Mouse (Mus musculus) kidney, adult 2 months (tissue): ENCODE measurements around the gene Lpin3. TPM values are rescaled to one million over a fixed set of nuclear protein-coding genes. Genes with fewer than 3 reads are reported as not detected.

Experiments used
- DNase-seq: peaks from one replicate; pipeline ENCODE4 v3.0.0; 2021
- H3K27ac ChIP-seq: fragments of 200-500 bp; 2 replicates; pipeline ENCODE4 v1.5.1; 2012; ENCODE audit warnings: low read depth, low read length, control low read depth, inconsistent platforms; ENCODE audit not compliant: insufficient read depth
- H3K27me3 ChIP-seq: fragments of 200-500 bp; replicated peaks from 2 replicates; pipeline ENCODE4 v1.6.1; 2012; ENCODE audit warnings: mild to moderate bottlenecking, moderate library complexity, low read length, inconsistent platforms; ENCODE audit not compliant: control insufficient read depth, insufficient read depth
- H3K36me3 ChIP-seq: fragments of 200-500 bp; 2 replicates; pipeline ENCODE4 v1.6.1; 2012; ENCODE audit warnings: mild to moderate bottlenecking, moderate library complexity, low read length, inconsistent platforms; ENCODE audit not compliant: control insufficient read depth, insufficient read depth
- H3K4me1 ChIP-seq: fragments of 200-500 bp; 2 replicates; pipeline ENCODE4 v1.6.1; 2011; ENCODE audit warnings: low read length; ENCODE audit not compliant: control insufficient read depth, insufficient read depth
- H3K4me3 ChIP-seq: fragments of 200-500 bp; 2 replicates; pipeline ENCODE4 v1.5.1; 2011; ENCODE audit warnings: mild to moderate bottlenecking, low read depth, low read length, control low read depth; ENCODE audit not compliant: insufficient read depth
- CTCF ChIP-seq: fragments of 200-500 bp; conservative IDR thresholded peaks from 2 replicates; pipeline ENCODE4 v1.5.1; 2011; ENCODE audit warnings: low read depth, mild to moderate bottlenecking, control low read depth, low read length, moderate library complexity, mixed read lengths; ENCODE audit not compliant: insufficient read depth, insufficient read length
- POLR2A ChIP-seq: fragments of 200-500 bp; IDR thresholded peaks from one replicate; pipeline ENCODE4 v1.6.1; 2011; ENCODE audit warnings: low read depth, low read length, control low read depth
- WGBS: fragments of 180-500 bp; shearing (Covaris S2); methylation state at CpG from one replicate; pipeline ENCODE4 v1.1.7; 2018; 5-methylcytosine and 5-hydroxymethylcytosine counted together
- polyA plus RNA-seq: library from polyadenylated mRNA; depleted of rRNA; stranded (reverse); fragments of >200 nt; gene quantifications from 2 replicates; pipeline ENCODE4 v1.2.3, GENCODE M21; 2012

Gene Lpin3
- polyA plus RNA-seq, 1 experiment = 8.4 TPM

- no peak overlapping the region for H3K4me3 ChIP-seq
- no peaks in the 10 kb centered on the region for H3K36me3 ChIP-seq
- H3K4me1 ChIP-seq = no peaks in the 10 kb centered on the region
- H3K27ac ChIP-seq = no peak overlapping the region
- no peak for TF ChIP-seq POLR2A
- no peak for TF ChIP-seq CTCF
- H3K27me3 ChIP-seq = no peaks in the 10 kb centered on the region; the same call in 1 of the 2 replicates
- DNase-seq = no peak
- 95% methylated on average over 3 of the region's 3 CpGs for WGBS
These were observed 36.8 kb downstream of the Lpin3 start for GRCm38 (mm10) chr2:160917313-160917712.

GRCm38 (mm10) chr2:160918154-160918929, 37.9 kb downstream of the Lpin3 start:
- WGBS = 82% methylated on average over 8 of the region's 8 CpGs
- no peaks in the 10 kb centered on the region for H3K4me1 ChIP-seq
- DNase-seq = no peak
- TF ChIP-seq POLR2A (no peak), CTCF (no peak)
- H3K27ac ChIP-seq = no peak overlapping the region
- no peaks in the 10 kb centered on the region for H3K36me3 ChIP-seq
- H3K4me3 ChIP-seq = no peak overlapping the region
- H3K27me3 ChIP-seq = no peaks in the 10 kb centered on the region; the same call in 1 of the 2 replicates

GRCm38 (mm10) chr2:160918930-160919215, 38.4 kb downstream of the Lpin3 start:
- WGBS = 92% methylated on average over 2 of the region's 2 CpGs
- DNase-seq = no peak
- TF ChIP-seq POLR2A (no peak), CTCF (no peak)
- Histone ChIP-seq H3K27ac (no peak overlapping the region), H3K27me3 (no peaks in the 10 kb centered on the region; the same call in 1 of the 2 replicates), H3K4me1 (no peaks in the 10 kb centered on the region), H3K4me3 (no peak overlapping the region), H3K36me3 (no peaks in the 10 kb centered on the region)

DNA sequence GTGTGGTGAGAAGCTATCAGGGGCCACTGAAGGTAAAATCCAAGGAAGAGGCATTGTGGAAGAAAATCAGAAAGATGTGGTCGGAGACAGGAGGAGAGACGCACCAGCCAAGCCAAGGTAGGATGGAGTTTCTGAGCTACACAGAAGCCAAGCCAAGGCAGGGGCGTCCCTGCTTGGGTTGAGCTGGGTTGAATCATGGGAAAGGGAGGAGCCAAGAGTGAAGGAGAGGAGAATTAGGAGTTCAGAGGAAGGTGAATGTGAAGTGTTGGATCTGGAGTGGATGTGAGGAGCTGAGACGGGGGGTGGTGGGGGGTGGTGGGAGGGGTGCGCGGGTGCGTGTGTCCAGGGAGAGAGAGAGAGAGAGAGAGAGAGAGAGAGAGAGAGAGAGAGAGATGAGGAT, 40.8 kb downstream of the Lpin3 start:
- H3K4me3 ChIP-seq = no peak overlapping the region
- WGBS = 58% methylated on average over 6 of the region's 7 CpGs
- no peak for TF ChIP-seq CTCF
- no peak for TF ChIP-seq POLR2A
- no peaks in the 10 kb centered on the region for H3K27me3 ChIP-seq
- no peak for DNase-seq
- H3K36me3 ChIP-seq = no peaks in the 10 kb centered on the region
- no peaks in the 10 kb centered on the region for H3K4me1 ChIP-seq
- no peak overlapping the region for H3K27ac ChIP-seq

- 87% methylated on average over 9 of the region's 9 CpGs for WGBS
- no peak overlapping the region for H3K27ac ChIP-seq
- H3K36me3 ChIP-seq = no peaks in the 10 kb centered on the region
- no peak for DNase-seq
- no peak for TF ChIP-seq POLR2A
- no peaks in the 10 kb centered on the region for H3K27me3 ChIP-seq
- H3K4me3 ChIP-seq = no peak overlapping the region
- no peaks in the 10 kb centered on the region for H3K4me1 ChIP-seq
These were observed 44.7 kb downstream of the Lpin3 start for GRCm38 (mm10) chr2:160925203-160925602.

- Histone ChIP-seq H3K4me1 (no peaks in the 10 kb centered on the region), H3K36me3 (no peaks in the 10 kb centered on the region), H3K27ac (no peak overlapping the region), H3K4me3 (no peak overlapping the region), H3K27me3 (no peaks in the 10 kb centered on the region)
- WGBS = 94% methylated on average over 5 of the region's 5 CpGs
- DNase-seq = no peak
- TF ChIP-seq CTCF (no peak), POLR2A (no peak)
These were observed 50.9 kb downstream of the Lpin3 start for GRCm38 (mm10) chr2:160931378-160931777.

GRCm38 (mm10) chr2:160932325-160932724, 51.9 kb downstream of the Lpin3 start:
- WGBS = 73% methylated on average over 8 of the region's 8 CpGs
- H3K4me3 ChIP-seq = no peak overlapping the region
- H3K4me1 ChIP-seq = no peaks in the 10 kb centered on the region
- no peaks in the 10 kb centered on the region for H3K27me3 ChIP-seq
- TF ChIP-seq POLR2A (no peak), CTCF (no peak)
- no peak for DNase-seq
- no peaks in the 10 kb centered on the region for H3K36me3 ChIP-seq
- H3K27ac ChIP-seq = no peak overlapping the region

GRCm38 (mm10) chr2:160932981-160933380, 52.5 kb downstream of the Lpin3 start:
- no peak for TF ChIP-seq POLR2A
- TF ChIP-seq CTCF = no peak
- no peaks in the 10 kb centered on the region for H3K27me3 ChIP-seq
- no peaks in the 10 kb centered on the region for H3K36me3 ChIP-seq
- WGBS = 81% methylated on average over 3 of the region's 3 CpGs
- no peak overlapping the region for H3K4me3 ChIP-seq
- H3K4me1 ChIP-seq = no peaks in the 10 kb centered on the region
- no peak for DNase-seq
- H3K27ac ChIP-seq = no peak overlapping the region
